In the genomic region with DNA sequence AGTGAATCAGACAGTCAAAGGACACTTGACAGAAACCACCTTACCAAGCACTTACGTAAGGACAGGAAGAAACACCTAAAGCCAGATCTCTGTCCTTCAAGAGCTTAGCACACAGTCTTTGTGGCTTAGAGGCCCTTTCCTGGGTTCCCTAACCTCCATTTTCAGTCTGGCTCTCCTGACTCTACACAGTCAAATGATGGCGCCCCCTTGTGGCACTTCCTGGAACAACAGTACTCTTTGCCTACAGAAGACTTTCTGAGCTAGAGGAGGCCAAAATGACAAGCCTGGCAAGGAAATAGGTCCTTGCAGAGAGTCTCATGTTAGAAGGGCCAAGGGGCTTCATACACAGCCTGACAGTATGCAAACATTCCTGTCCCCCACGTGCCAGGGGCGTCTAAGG, we compare ENCODE assay signal across 9 mouse cellular contexts. TPM values are rescaled to one million over a fixed set of nuclear protein-coding genes. Genes with fewer than 3 reads are reported as not detected.
DNase-seq lines count a peak whose midpoint lies in the region; ATAC-seq and TF ChIP-seq lines count a peak whose summit lies in the region.
"Had no signal": no experiment of that assay in that cellular context is flagged by ENCODE, and none has a peak within 500 bp of the region (broad histone marks: within the 10 kb centered on the region; RNA-seq: fewer than 3 reads in every experiment).

No protein-coding gene starts in this region.

- H3K4me3 ChIP-seq in heart, embryonic 12.5 days: no peak overlapping the region
- H3K4me3 ChIP-seq in CH12.LX (replicated peaks in 1 of 3; ENCODE audit: low read depth in 2 of 3, low read length in 2 of 3, poor library complexity in 1 of 3): no peak overlapping the region
- H3K4me3 ChIP-seq in bone marrow, adult 2 months (replicated peaks; ENCODE audit: control insufficient read depth, low read depth, low read length): no peak overlapping the region
- H3K4me3 ChIP-seq: lung, embryonic 15.5 days had no signal

- no peak overlapping the region for H3K27ac ChIP-seq in heart, embryonic 12.5 days (ENCODE audit: poor library complexity, severe bottlenecking)
- H3K27ac ChIP-seq in CH12.LX (ENCODE audit: insufficient read depth, low read depth): no peak overlapping the region
- no peak overlapping the region for H3K27ac ChIP-seq in bone marrow, adult 2 months (ENCODE audit: control insufficient read depth, insufficient read depth, low read depth, low read length, poor library complexity)
- H3K27ac ChIP-seq: lung, embryonic 15.5 days had no signal

- intact Hi-C loops in left cerebral cortex, postnatal 14 days (cut with DNase I): loop anchor here (5.0 kb wide), 1 partner anchor 173 kb away; no protein-coding TSS in a partner anchor

- H3K4me1 ChIP-seq in heart, embryonic 12.5 days (replicated peaks): peaks cover 9% of the 10 kb centered on the region
- H3K4me1 ChIP-seq in CH12.LX (ENCODE audit: control insufficient read depth in 1 of 2, insufficient read depth in 2 of 2): peaks cover 0 to 21% of the 10 kb centered on the region in 2 experiments; a peak in 2 of 4 replicates
- H3K4me1 ChIP-seq in bone marrow, adult 2 months (ENCODE audit: control insufficient read depth, insufficient read depth, low read length): peaks cover 2% of the 10 kb centered on the region; the same call in 1 of the 2 replicates

- TF ChIP-seq POLR2A in CH12.LX (IDR thresholded peaks at IDR 0.05; ENCODE audit: low read depth, low read length): no peak
- TF ChIP-seq POLR2A in bone marrow, adult 2 months (IDR thresholded peaks at IDR 0.05; ENCODE audit: borderline replicate concordance, control insufficient read depth, low read depth, low read length): no peak

- H3K4me2 ChIP-seq in heart, embryonic 12.5 days: no peak overlapping the region
- H3K4me2 ChIP-seq in CH12.LX (ENCODE audit: insufficient read depth, low read depth, poor library complexity, severe bottlenecking): no peak overlapping the region
- H3K4me2 ChIP-seq: lung, embryonic 15.5 days had no signal

- DNase-seq in heart, adult 8-10 months (ENCODE audit: low spot score): peak; percentile 54
- DNase-seq in CH12.LX (ENCODE audit: extremely low read depth): peak; percentile 79
- peak; percentile 89 for DNase-seq in gastrocnemius, postnatal 10 days
- DNase-seq in left cerebral cortex, postnatal 14 days (ENCODE audit: low spot score in 2 of 2): peak; percentile 64 to 69
- peak; percentile 70 to 80 for DNase-seq in natural killer cell, adult 2 months (ENCODE audit: low spot score in 2 of 2)
- DNase-seq in thymus, postnatal 0 days (ENCODE audit: low spot score): peak; percentile 87

- no peak for ATAC-seq in heart, embryonic 12.5 days (ENCODE audit: insufficient number of reproducible peaks, low FRiP score)

- no peaks in the 10 kb centered on the region for H3K36me3 ChIP-seq in heart, embryonic 12.5 days
- no peaks in the 10 kb centered on the region for H3K36me3 ChIP-seq in CH12.LX (replicated peaks in 1 of 2; ENCODE audit: control insufficient read depth in 1 of 2, insufficient read depth in 1 of 2, low read length in 1 of 2)
- H3K36me3 ChIP-seq: lung, embryonic 15.5 days had no signal

- 22% methylated on average over 4 of the region's 4 CpGs for WGBS in heart, embryonic 12.5 days
- 37% methylated on average over 4 of the region's 4 CpGs for WGBS in bone marrow, adult 2 months

- H3K9ac ChIP-seq in heart, embryonic 12.5 days: no peak overlapping the region
- no peak overlapping the region for H3K9ac ChIP-seq in CH12.LX (ENCODE audit: insufficient read depth, low read depth)
- H3K9ac ChIP-seq: lung, embryonic 15.5 days had no signal

- dilution Hi-C loops in CH12.LX (cut with MboI; ENCODE audit: extremely low pct_ligation_motif_present, extremely low pct_unique_long_range_greater_than_20kb, low sequenced_read_pairs): no loop called here

- TF ChIP-seq RAD21 in CH12.LX (IDR thresholded peaks at IDR 0.05; ENCODE audit: low read depth, low read length): peak; percentile 58

- peaks cover 17% of the 10 kb centered on the region for H3K27me3 ChIP-seq in heart, embryonic 12.5 days (replicated peaks)
- H3K27me3 ChIP-seq in CH12.LX (replicated peaks): no peaks in the 10 kb centered on the region
- H3K27me3 ChIP-seq: lung, embryonic 15.5 days had no signal

- in situ Hi-C loops in CH12.LX (cut with MboI; ENCODE audit: low pct_ligation_motif_present, low pct_unique_long_range_greater_than_20kb, low sequenced_read_pairs): loop anchor here (10.0 kb wide), 2 partner anchors 49 to 251 kb away; no protein-coding TSS in a partner anchor

- no peaks in the 10 kb centered on the region for H3K79me2 ChIP-seq in CH12.LX (replicated peaks; ENCODE audit: control insufficient read depth, extremely low read depth, insufficient read depth, poor library complexity, severe bottlenecking)

- TF ChIP-seq EP300 in CH12.LX (IDR thresholded peaks at IDR 0.05; ENCODE audit: low read length): no peak

- peak; percentile 84 to 86 for TF ChIP-seq CTCF in CH12.LX (conservative IDR thresholded peaks at IDR 0.05 in 1 of 2, IDR thresholded peaks at IDR 0.05 in 1 of 2; ENCODE audit: low read depth in 2 of 2, low read length in 2 of 2)
- peak; percentile 45; the same call in 1 of the 2 replicates for TF ChIP-seq CTCF in bone marrow, adult 2 months (IDR thresholded peaks at IDR 0.05; ENCODE audit: control insufficient read depth, insufficient read depth, low read length)

- H3K9me3 ChIP-seq in heart, embryonic 12.5 days (replicated peaks): 0 out of 2 replicates have a peak, but pooled peaks cover 4% of the 10 kb centered on the region
- no peaks in the 10 kb centered on the region for H3K9me3 ChIP-seq in CH12.LX (replicated peaks; ENCODE audit: low read length)
- H3K9me3 ChIP-seq: lung, embryonic 15.5 days had no signal

TF ChIP-seq in CH12.LX, 34 proteins besides CTCF, POLR2A, EP300 and RAD21:
- no peak for TF ChIP-seq TBP (conservative IDR thresholded peaks at IDR 0.05; ENCODE audit: low read depth, low read length)
- no peak for TF ChIP-seq ETS1 (conservative IDR thresholded peaks at IDR 0.05; ENCODE audit: low read depth, low read length)
- TF ChIP-seq ELF1 (IDR thresholded peaks at IDR 0.05; ENCODE audit: low read depth, low read length): peak; percentile 82
- no peak for TF ChIP-seq E2F4 (IDR thresholded peaks at IDR 0.05; ENCODE audit: insufficient replicate concordance, low read depth, low read length)
- no peak for TF ChIP-seq JUN (IDR thresholded peaks at IDR 0.05; ENCODE audit: insufficient read depth, low read depth, low read length)
- TF ChIP-seq IRF4 (IDR thresholded peaks at IDR 0.05; ENCODE audit: low read depth, low read length): no peak
- peak; percentile 87 for TF ChIP-seq SMC3 (IDR thresholded peaks at IDR 0.05; ENCODE audit: low read depth, low read length)
- no peak for TF ChIP-seq JUND (conservative IDR thresholded peaks at IDR 0.05; ENCODE audit: low read depth, low read length)
- TF ChIP-seq GABPA (IDR thresholded peaks at IDR 0.05; ENCODE audit: insufficient replicate concordance, low read depth, low read length): no peak
- no peak for TF ChIP-seq USF1 (IDR thresholded peaks at IDR 0.05; ENCODE audit: low read depth, low read length)
- no peak for TF ChIP-seq RCOR1 (conservative IDR thresholded peaks at IDR 0.05; ENCODE audit: low read depth, low read length)

RNA-seq across cellular contexts. Expression of a gene that starts 7.5 kb away (rescaled TPM):
- total RNA-seq in heart, adult 8-10 months (2022): not detected
- not detected in 2 replicates for polyA plus RNA-seq in heart, embryonic 12.5 days (2016; fragmentation: Nextera tagmentation; extraction: Ambion mirVana)
- total RNA-seq in CH12.LX (2012; rRNA removed): not detected in 2 replicates
- not detected in 2 replicates for total RNA-seq in CH12.LX (2014; rRNA removed)
- not detected in 2 replicates for polyA plus RNA-seq in CH12.LX (2012; ENCODE audit: insufficient read length, low read depth)
- polyA plus RNA-seq in bone marrow, adult 2 months (2011; ENCODE audit: insufficient read depth, insufficient read length, low replicate concordance, missing spikeins): not detected in 2 replicates
- not detected for total RNA-seq in gastrocnemius, postnatal 10 days (2021)
- total RNA-seq in left cerebral cortex, postnatal 14 days (2021): not detected
- polyA plus RNA-seq in thymus, postnatal 0 days (2015; fragmentation: Nextera tagmentation; extraction: Ambion mirVana): not detected in 2 replicates
- polyA plus RNA-seq: lung, embryonic 15.5 days had no signal

RNA-seq across cellular contexts. Expression of a gene that starts 43.5 kb away (rescaled TPM):
- total RNA-seq in heart, adult 8-10 months (2022): not detected
- not detected in 2 replicates for polyA plus RNA-seq in heart, embryonic 12.5 days (2016; fragmentation: Nextera tagmentation; extraction: Ambion mirVana)
- total RNA-seq in CH12.LX (2012; rRNA removed): not detected in 2 replicates
- total RNA-seq in CH12.LX (2014; rRNA removed): not detected in 2 replicates
- polyA plus RNA-seq in CH12.LX (2012; ENCODE audit: insufficient read length, low read depth): not detected in 2 replicates
- polyA plus RNA-seq in bone marrow, adult 2 months (2011; ENCODE audit: insufficient read depth, insufficient read length, low replicate concordance, missing spikeins): not detected in 2 replicates
- total RNA-seq in gastrocnemius, postnatal 10 days (2021): not detected
- total RNA-seq in left cerebral cortex, postnatal 14 days (2021): not detected
- not detected in 2 replicates for polyA plus RNA-seq in thymus, postnatal 0 days (2015; fragmentation: Nextera tagmentation; extraction: Ambion mirVana)
- polyA plus RNA-seq: lung, embryonic 15.5 days had no signal
